Mouse (Mus musculus) MEL (cell line): ENCODE measurements around the gene Rbpj.

Experiments
- CTCF ChIP-seq, 3 experiments: IDR thresholded peaks in 2 of 3; conservative IDR thresholded peaks in 1 of 3; 2 replicates each; pipeline ENCODE4 v1.5.1; 2011 to 2012; ENCODE audit warnings: low read length in 3 of 3, low read depth in 2 of 3, mild to moderate bottlenecking in 2 of 3, improper control_type of control experiment in 1 of 3, inconsistent platforms in 1 of 3, mixed read lengths in 1 of 3, moderate library complexity in 1 of 3; ENCODE audit not compliant: control insufficient read depth in 1 of 3, insufficient read depth in 1 of 3, poor library complexity in 1 of 3, severe bottlenecking in 1 of 3
- EP300 ChIP-seq, 2 experiments: IDR thresholded peaks; 2 replicates each; pipeline ENCODE4 v1.6.1; 2011; ENCODE audit warnings: improper control_type of control experiment in 2 of 2, low read length in 2 of 2, low read depth in 1 of 2, mild to moderate bottlenecking in 1 of 2
- ETS1 ChIP-seq: IDR thresholded peaks from 2 replicates; pipeline ENCODE4 v1.6.1; 2012; ENCODE audit warnings: low read depth, mild to moderate bottlenecking, inconsistent platforms, low read length, improper control_type of control experiment, moderate library complexity
- MAFK ChIP-seq: IDR thresholded peaks from 2 replicates; pipeline ENCODE4 v1.6.1; 2011; ENCODE audit warnings: low read depth, mild to moderate bottlenecking, low read length, improper control_type of control experiment, borderline replicate concordance
- NELFE ChIP-seq: IDR thresholded peaks from 2 replicates; pipeline ENCODE4 v1.6.1; 2011; ENCODE audit warnings: low read depth, low read length, improper control_type of control experiment
- POLR2A ChIP-seq, 2 experiments: IDR thresholded peaks; 2 replicates each; pipeline ENCODE4 v1.6.1; 2011 to 2012; ENCODE audit warnings: low read length in 2 of 2, mild to moderate bottlenecking in 2 of 2, control low read depth in 1 of 2, improper control_type of control experiment in 1 of 2, low read depth in 1 of 2, moderate library complexity in 1 of 2; ENCODE audit not compliant: control insufficient read depth in 1 of 2, insufficient read depth in 1 of 2, poor library complexity in 1 of 2
- POLR2AphosphoS5 ChIP-seq: IDR thresholded peaks from 2 replicates; pipeline ENCODE4 v1.6.1; 2012; ENCODE audit warnings: low read depth, borderline replicate concordance, mild to moderate bottlenecking, inconsistent platforms, low read length, moderate library complexity, mixed read lengths
- SMC3 ChIP-seq: IDR thresholded peaks from 2 replicates; pipeline ENCODE4 v1.6.1; 2011; ENCODE audit warnings: low read depth, low read length, improper control_type of control experiment
- TAL1 ChIP-seq: IDR thresholded peaks from 2 replicates; pipeline ENCODE4 v1.6.1; 2012; ENCODE audit warnings: mild to moderate bottlenecking, inconsistent platforms, low read length, moderate library complexity, mixed read lengths
- UBTF ChIP-seq: IDR thresholded peaks from 2 replicates; pipeline ENCODE4 v1.6.1; 2012; ENCODE audit warnings: low read depth, mild to moderate bottlenecking, inconsistent platforms, low read length, improper control_type of control experiment, moderate library complexity, borderline replicate concordance; ENCODE audit not compliant: insufficient read depth
- ZNF384 ChIP-seq: IDR thresholded peaks from 2 replicates; pipeline ENCODE4 v1.6.1; 2012; ENCODE audit warnings: low read depth, mild to moderate bottlenecking, inconsistent platforms, low read length, improper control_type of control experiment

- TF ChIP-seq CTCF (IDR thresholded peaks at IDR 0.05 in 2 of 3, conservative IDR thresholded peaks at IDR 0.05 in 1 of 3; ENCODE audit: control insufficient read depth in 1 of 3, insufficient read depth in 1 of 3, low read depth in 2 of 3, low read length in 3 of 3, poor library complexity in 1 of 3, severe bottlenecking in 1 of 3) (no peak), POLR2AphosphoS5 (no peak), ZNF384 (no peak), SMC3 (no peak), TAL1 (no peak), POLR2A (IDR thresholded peaks at IDR 0.05; ENCODE audit: control insufficient read depth in 1 of 2, insufficient read depth in 1 of 2, low read depth in 1 of 2, low read length in 2 of 2, poor library complexity in 1 of 2) (no peak), MAFK (no peak), NELFE (no peak), UBTF (no peak), EP300 (IDR thresholded peaks at IDR 0.05; ENCODE audit: low read depth in 1 of 2, low read length in 2 of 2) (no peak), ETS1 (no peak)
Observed at GRCm38 (mm10) chr5:53511426-53511825, 45.5 kb downstream of the Rbpj start.
